Mouse (Mus musculus): ENCODE measurements around the gene Arf5.

Arf5 gene

DNA sequence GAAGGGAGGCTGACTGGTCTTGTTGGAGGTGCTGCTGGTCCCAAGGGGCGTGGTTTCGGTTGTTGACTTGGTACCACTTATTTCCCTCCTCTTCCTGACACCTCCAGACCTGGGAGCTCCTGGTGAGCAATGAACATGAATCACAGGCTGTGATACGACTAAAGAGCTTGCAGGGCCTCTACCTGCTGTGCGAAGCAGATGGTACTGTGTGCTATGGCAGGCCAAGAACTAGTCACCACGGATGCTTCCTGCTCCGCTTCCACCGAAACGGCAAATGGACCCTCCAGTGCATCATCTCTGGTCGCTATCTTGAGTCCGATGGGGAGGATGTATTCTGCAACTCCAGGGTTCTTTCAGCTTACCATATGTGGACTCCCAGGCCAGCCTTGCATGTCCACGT, 6.5 kb downstream of the Arf5 start:
- DNase-seq, result no peak

DNA sequence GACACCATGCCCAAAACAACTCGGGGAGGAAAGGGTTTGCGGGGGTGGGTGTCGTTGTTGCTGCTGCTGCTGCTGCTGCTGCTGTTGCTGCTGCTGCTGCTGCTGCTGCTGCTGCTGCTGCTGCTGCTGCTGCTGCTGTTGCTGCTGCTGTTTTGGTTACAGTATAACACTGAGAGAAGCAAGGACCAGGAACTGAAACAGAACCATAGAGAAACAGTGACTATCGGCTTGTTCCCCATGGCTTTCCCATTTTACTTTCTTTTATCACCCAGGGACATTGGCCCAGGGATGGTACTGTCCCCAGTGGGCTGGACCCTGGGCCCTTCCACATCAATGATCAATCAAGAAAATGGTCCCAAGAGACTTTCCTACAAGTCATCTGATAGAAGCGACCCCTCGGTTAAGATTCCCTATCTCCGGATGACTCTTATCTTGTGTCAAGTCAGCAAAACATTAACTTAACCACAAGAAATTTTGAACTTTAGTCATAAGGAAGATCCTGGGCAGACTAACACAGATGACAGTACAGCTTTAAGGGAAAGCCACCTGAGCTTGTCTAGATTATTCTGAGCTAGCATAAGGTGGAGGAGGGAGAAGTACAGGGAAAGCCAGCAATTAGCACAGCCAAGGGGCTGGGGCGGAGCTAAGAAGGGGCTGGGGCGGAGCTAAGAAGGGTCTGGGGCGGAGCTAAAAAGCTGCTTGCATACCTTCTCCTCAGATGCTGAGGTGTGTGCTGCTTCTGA, 7.6 kb downstream of the Arf5 start:
- DNase-seq, result peak; percentile 19

DNA sequence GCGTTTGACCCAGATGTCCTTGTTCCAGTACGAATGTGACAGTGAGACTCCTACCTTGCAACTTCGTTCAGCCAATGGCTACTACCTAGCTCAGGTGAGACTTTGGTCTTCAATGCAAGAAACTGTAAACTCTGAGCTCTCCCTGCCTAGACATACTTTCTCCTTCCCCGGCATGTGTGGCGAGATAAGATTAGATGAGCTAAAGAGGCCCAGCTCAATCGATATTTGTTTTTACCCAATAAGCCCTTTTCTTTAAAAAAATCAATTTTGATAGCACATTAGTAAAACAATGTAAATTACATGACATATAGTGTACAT, 8.1 kb downstream of the Arf5 start:
- no peak for DNase-seq

DNA sequence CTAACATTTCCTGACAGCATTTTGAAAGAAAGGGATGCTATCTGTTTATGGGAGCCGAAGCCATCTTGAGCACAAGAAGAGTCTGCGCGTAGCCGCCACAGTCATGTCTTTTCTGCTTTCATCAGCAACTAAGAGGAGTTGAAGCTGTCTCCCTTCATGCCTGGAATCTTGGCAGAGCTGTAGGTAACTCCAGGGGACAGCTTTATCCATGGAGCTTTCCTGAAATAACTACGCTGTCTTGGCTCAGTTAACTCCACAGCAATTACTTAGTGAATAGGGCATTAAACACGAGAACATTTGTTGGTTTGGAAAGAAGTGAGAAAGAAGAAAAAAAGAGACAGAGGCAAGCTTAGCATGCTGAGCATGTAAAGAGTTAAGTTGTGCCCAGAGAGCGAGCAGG, 24.6 kb downstream of the Arf5 start:
- no peak for DNase-seq

DNA sequence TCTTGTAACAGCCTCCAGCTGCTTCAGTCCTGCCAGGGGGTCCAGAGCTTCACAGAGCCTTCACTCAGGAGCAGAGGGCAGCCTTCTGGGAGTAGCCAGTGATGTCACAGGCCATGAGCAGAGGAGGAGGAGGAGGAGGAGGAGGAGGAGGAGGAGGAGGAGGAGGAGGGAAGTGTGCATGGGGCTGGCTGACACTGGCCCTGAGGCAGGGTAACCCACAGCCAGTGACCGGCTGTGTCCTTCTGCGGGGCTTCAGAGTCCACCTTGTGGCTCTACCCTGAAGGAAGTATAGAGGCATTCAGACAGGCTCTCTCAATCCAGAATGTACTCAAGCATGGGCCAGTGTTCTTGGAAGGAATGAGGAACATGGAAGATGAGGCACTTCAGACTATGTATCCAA, 25.9 kb downstream of the Arf5 start, which contains the start of gene Pax4:
Pax4 (minus strand) TSS at position 101 of the 400 bp plus-strand sequence.
- DNase-seq, result no peak

DNA sequence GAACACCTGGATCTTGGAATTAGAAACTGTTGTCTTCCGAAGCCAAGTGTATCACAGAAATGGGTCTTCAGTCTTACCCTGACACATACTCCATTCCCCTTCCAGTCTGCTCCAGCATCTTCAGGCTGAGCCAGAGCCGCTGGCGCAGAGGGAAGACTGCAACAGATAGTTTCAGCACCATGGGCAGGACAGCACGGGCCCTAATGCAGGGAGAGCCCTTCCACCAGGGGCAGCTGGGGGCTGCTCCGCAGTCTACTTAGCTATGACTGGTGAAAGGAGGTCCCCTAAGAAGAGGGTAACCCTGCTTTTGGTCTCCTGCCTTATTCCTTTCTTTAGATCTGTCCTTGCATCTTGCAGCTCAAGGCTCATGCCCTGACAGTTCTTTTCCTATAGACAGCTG, 27.1 kb downstream of the Arf5 start:
- DNase-seq, result no peak

DNA sequence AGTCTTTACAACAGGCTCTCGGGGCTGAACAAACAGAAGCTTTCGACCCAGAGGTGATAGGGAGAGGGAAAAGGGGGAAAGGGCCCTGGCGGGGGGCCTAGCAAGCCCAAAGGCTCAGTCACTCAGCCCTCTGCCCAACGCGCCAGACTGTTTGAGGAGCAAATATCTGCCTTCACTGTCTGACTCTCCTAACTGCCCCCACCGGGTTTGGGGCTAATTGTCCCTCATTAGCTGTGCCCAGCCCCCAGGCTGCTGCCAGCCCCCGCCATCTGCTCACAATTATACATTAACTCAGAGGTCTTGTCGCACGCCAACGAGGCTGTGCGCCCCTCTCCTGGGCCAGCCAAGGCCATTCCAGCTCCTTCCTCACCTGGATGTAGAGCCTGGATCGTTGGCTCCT, 27.6 kb downstream of the Arf5 start:
- no peak for DNase-seq

DNA sequence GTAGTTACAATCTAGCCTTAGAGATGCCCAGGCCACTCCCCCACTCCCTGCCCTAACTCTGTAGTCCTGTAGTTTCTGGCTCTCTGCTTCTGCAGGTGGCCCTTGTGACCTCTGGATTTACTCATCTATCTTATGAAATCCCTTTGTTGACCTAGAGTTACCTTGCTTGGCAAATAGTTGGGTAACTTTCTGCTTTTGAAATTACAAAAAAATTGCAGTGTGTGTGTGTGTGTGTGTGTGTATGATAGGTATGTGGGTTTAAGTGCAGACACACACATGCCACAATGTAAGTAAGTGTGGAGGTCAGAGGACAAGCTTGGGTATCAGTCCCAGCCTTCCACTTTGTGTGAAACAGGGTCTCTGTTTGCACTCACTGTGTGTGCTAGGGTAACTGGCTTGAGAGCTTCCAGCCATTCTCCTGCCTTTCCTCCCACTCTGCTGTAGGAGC, 35.9 kb downstream of the Arf5 start:
- DNase-seq, result no peak

DNA sequence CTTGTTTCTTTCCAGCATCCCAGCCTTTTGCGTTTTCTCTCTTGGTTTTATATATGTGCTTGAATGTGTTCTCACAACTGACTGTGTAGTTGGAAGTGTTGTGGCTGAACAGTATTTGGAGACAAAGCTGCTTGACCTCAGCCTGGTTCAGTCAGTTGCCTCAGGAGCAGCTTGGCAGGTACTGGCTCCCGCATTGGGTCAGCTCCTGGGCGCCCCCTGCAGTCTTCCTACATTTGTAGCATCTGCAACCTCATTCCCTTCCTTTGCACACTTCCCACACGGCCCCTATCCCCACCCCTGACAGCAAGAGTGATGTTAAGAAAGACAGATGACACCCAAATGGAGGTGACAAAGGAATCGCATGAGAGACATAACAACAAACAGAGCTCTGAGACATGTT, 37.2 kb downstream of the Arf5 start:
- peak; percentile 67 for DNase-seq

DNA sequence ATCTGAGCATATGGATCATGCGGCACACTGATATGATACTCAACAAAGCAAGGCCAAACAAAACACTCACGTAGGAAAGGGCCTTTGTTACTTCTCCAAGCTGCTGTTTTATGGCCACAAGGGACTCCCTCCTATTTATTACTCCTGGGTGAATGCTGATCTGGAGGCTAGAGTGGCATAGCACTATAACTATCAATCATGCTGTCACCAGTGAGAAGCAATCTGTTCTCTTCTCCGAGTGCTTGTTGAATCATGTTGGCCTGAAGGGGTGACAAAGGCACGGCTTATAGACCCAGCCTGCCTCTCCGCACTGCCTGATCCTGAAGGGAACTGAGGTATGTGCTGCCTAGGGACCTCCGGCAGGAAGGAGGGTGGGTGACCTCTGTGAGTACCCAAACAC, 41.3 kb downstream of the Arf5 start:
- DNase-seq, result no peak

DNA sequence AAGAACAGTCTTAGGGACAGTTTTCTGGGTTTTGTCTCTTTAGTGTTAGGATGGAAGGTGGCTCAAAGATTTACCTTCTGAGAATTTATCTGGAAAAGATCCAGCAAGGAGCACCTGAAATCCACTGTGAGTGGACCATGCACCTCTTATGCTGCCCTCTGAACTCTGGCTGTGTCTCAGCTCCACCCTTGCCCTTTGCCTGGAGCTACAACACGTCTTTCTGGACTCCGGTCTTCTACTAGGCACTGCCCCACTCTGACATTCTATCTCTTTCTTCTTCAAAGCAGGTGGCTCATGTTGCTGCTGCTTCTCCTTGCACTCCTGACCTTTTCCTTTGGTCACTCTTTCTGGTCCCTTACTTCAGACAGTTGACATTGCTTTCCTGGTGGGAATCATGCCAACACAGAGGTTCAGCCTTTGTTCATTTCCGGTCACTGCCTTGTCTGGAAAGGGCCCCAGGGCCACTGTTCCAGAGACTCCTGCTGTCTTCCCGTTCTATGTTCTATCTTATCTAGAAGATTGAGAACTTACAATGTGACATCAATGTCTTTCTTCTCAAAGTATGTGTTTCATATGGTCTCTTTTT, 46.8 kb downstream of the Arf5 start:
- DNase-seq, result no peak

DNA sequence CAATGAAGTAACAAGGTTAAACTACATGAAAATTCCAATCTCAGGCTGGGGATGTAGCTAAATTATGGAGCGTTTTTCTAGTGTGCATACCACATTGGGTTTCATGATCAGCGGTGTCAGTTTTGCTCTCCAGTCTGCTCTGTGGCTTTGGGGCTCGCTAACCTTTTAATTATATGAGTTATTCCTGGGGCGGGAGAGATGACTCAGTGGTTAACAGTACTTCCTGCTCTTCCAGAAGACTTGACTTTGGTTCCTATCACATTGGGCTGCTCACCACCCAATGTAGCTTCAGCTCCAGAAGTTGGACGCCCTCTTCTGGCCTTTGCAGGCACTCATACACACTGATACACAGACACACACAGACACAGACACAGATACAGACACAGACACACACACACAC, 47.3 kb downstream of the Arf5 start:
- no peak for DNase-seq

DNA sequence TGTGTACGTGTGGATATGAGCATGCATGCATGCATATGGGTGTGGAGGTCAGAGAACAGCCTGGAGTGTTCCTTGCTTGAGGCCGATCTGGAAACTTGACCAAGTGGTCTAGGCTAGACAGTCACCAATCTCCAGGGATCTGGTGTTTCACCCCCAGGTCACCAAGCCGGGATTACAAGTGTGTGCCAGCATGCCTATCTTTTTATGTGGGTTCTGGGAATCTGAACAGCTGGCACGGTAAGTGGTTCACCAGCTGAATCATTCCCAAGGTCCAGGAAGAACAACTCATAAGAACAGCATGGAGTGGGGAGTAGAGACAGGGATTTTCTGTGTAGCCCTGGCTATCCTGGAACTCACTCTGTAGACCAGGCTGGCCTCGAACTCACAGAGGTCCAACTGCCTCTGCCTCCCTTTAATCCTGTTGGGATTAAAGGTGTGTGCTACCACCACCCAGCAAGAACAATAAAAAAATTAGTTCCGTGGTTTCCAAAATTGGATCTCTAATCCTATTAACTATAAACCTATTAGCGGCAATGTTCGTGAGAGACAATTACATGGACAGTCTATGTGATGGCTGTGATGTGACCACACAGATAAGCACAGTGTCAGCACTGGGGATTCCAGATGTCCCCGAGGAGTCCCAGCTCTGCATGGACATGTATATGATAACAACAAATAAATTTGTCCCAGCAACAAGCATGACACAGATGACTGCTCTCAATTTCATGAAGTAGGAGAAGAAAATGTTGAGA, 48.1 kb downstream of the Arf5 start:
- DNase-seq, result no peak

DNA sequence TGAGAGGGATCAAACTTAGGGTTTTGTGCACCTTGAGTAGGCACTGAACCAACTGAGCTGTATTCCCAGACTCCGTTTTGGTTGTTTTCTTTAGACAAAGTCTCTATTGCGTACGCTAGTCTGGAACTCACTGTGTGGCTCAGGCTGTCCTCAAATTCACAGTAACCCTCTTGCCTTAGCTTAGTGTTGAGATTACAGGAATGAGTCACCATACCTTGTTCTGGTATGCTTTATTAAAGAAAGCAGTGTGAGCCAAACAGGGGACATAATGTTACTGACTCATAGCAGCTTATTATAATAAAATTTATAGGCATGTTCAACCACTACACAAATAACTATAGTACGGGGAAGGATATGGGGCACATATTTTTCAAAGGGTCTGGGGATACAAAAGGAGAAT, 50.9 kb downstream of the Arf5 start:
- no peak for DNase-seq

DNA sequence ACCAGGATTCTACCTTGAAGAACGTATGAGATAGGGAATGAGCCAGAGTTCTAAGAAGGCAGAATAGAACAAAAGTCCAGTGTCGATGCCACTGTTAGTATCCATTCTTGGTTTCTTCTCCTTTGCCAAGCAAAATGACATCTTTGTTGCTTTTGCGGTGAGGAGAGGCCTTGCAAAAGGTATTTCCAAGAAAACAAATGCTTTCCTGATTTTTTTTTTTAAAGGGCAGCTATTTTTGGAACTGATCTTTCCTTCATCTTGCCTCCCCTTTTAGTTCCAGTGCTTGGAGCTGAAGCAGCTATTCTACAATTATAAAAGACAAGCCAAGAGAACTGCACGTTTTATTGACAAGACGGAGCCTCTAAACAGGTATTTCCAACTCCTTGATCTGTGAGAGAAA, 51.5 kb downstream of the Arf5 start, which contains the start of gene Snd1:
Snd1 (plus strand) TSS at position 301 of the 400 bp plus-strand sequence.
- DNase-seq, result no peak

Data from thymus, postnatal 14 days (tissue).